Mouse (Mus musculus): ENCODE measurements around the gene Supt6. TPM values are rescaled to one million over a fixed set of nuclear protein-coding genes. Genes with fewer than 3 reads are reported as not detected.
A peak's percentile ranks its signal among the peaks of the same experiment; 100 is the strongest.

The Supt6 gene
- polyA plus RNA-seq, 1 experiment from 2014 or later = 26.1 TPM

DNA sequence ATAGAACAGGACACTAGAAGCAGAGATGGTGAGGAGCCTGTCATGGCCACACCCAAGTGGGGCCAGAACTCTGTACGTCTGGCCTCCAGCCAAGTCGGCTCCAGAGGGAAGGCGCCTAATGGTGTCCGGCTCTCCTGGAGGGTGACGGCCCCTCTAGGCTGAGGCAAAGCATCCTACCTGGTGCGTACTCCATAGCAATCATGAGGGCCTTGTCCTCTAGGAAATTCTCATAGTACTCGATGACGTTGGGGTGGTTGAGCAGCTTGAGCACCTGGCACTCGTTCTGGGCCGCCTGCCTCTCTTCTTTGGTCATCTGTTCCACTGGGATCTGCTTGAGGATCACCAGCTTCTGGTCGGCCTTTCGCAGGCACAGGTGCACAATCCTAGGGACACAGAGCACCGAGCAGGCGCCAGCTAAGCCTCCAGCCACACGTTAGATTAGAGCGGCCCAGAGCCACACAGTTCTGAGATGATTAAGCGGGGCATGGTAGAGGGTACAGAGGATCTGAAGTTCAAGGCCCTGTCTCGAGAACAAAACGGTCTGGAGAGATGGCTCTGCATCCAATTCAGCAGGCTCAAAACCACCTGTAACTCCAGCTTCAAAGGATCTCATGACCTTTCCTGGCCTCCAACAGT lies 72.9 kb downstream of the Supt6 start:
- WGBS = 77% methylated on average over 19 of the region's 19 CpGs
- no peak for ATAC-seq (ENCODE audit: insufficient number of reproducible peaks, low FRiP score)
- 0 out of 2 replicates have a peak overlapping the region, but pooled peaks have one; percentile 0 for H3K9ac ChIP-seq
- H3K27me3 ChIP-seq (replicated peaks) = no peaks in the 10 kb centered on the region
- H3K27ac ChIP-seq (ENCODE audit: poor library complexity, severe bottlenecking) = no peak overlapping the region
- peaks cover 11% of the 10 kb centered on the region for H3K36me3 ChIP-seq
- no peaks in the 10 kb centered on the region for H3K9me3 ChIP-seq (replicated peaks)
- H3K4me3 ChIP-seq = no peak overlapping the region
- H3K4me2 ChIP-seq = no peak overlapping the region
- H3K4me1 ChIP-seq (replicated peaks) = peaks cover 7% of the 10 kb centered on the region

DNA sequence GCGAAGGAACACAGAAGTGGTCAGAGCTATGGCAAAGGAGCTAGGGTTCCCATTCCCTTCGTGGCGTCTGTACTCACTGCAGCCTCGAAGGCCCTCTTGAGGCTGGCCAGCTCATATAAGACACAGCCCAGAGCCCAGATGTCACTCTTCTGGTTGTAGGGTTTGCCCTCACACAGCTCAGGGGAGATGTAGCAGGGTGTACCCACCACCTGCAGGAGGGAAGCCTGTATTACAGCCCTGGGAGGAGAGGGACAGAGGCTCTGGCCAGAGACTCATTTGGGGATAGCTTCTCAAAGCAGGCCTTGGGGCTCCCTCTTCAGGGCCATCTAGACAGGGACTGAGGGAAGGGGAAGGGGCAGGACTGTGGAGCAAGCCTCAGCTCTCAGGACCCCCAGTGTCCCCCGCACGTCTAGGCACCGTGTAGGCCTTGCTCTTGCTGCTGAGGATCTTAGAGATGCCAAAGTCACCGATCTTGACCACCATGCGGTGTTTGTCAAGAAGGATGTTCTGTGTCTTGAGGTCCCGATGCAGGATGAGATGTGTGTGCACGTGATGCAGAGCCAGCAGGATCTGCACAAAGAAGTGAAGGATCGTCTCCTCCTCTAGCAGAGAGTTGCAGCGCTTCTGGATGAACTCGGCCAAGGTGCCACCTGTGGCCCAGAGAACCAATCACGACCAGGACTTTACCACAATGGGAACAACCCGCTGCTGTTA lies 73.6 kb downstream of the Supt6 start:
- ATAC-seq (ENCODE audit: insufficient number of reproducible peaks, low FRiP score) = no peak
- H3K27me3 ChIP-seq (replicated peaks) = no peaks in the 10 kb centered on the region
- WGBS = 83% methylated on average over 16 of the region's 16 CpGs

DNA sequence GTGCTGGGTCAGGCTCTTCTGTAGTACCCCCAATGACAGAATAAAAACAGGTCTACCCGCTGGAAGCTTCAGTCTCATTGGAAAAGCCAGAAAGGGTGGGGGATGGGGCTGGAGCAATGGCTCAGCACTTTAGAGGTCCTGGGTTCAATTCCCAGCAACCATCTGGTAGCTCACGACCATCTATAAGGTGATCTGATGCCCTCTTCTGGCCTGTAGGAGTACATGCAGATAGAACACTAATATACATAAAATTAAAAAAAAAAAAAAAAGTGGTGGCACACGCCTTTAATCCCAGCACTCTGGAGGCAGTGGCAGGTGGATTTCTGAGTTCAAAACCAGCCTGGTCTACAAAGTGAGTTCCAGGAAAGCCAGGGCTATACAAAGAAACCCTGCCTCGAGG lies 74.5 kb downstream of the Supt6 start:
- no peaks in the 10 kb centered on the region for H3K9me3 ChIP-seq (replicated peaks)
- H3K4me2 ChIP-seq = no peak overlapping the region
- H3K4me1 ChIP-seq (replicated peaks) = peaks cover 7% of the 10 kb centered on the region
- H3K36me3 ChIP-seq = peaks cover 11% of the 10 kb centered on the region
- ATAC-seq (ENCODE audit: insufficient number of reproducible peaks, low FRiP score) = no peak
- no peak overlapping the region for H3K4me3 ChIP-seq
- H3K27me3 ChIP-seq (replicated peaks) = no peaks in the 10 kb centered on the region
- WGBS = 75% methylated on average over 4 of the region's 4 CpGs
- no peak overlapping the region for H3K9ac ChIP-seq
- H3K27ac ChIP-seq (ENCODE audit: poor library complexity, severe bottlenecking) = no peak overlapping the region

More for the DNA sequence above, 73.6 kb downstream of the Supt6 start:
- Histone ChIP-seq H3K9me3 (replicated peaks) (no peaks in the 10 kb centered on the region), H3K9ac (peak overlapping the region; percentile 0; the same call in 1 of the 2 replicates), H3K4me3 (no peak overlapping the region), H3K36me3 (peaks cover 11% of the 10 kb centered on the region), H3K27ac (ENCODE audit: poor library complexity, severe bottlenecking) (no peak overlapping the region), H3K4me2 (no peak overlapping the region), H3K4me1 (replicated peaks) (peaks cover 7% of the 10 kb centered on the region; the same call in 1 of the 2 replicates)

DNA sequence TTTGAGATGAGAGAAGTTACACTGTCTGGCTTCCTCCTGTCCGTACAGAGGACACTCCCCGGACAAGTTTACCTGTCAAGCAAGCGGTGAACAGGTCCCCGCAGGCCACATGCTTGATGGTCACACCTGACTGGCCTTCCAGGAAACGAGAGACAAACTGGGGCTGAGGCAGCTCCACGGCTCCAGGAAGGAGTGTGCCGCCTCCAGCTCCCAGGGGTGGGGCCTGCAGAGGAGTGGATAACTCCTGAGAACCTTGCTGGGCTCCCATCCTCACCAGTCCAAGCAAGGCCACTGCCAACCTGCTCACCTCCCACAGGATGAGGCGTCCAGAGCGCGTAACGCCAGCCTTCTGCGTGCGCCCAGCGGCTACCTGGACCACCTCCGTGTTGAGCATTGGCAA lies 75.5 kb downstream of the Supt6 start:
- Histone ChIP-seq H3K27ac (ENCODE audit: poor library complexity, severe bottlenecking) (no peak overlapping the region), H3K9me3 (replicated peaks) (no peaks in the 10 kb centered on the region), H3K9ac (no peak overlapping the region), H3K4me1 (replicated peaks) (peaks cover 10% of the 10 kb centered on the region), H3K27me3 (replicated peaks) (no peaks in the 10 kb centered on the region), H3K36me3 (peaks cover 11% of the 10 kb centered on the region), H3K4me3 (no peak overlapping the region), H3K4me2 (no peak overlapping the region)
- whole genome bisulfite sequencing = 84% methylated on average over 15 of the region's 15 CpGs
- ATAC-seq (ENCODE audit: insufficient number of reproducible peaks, low FRiP score) = no peak

DNA sequence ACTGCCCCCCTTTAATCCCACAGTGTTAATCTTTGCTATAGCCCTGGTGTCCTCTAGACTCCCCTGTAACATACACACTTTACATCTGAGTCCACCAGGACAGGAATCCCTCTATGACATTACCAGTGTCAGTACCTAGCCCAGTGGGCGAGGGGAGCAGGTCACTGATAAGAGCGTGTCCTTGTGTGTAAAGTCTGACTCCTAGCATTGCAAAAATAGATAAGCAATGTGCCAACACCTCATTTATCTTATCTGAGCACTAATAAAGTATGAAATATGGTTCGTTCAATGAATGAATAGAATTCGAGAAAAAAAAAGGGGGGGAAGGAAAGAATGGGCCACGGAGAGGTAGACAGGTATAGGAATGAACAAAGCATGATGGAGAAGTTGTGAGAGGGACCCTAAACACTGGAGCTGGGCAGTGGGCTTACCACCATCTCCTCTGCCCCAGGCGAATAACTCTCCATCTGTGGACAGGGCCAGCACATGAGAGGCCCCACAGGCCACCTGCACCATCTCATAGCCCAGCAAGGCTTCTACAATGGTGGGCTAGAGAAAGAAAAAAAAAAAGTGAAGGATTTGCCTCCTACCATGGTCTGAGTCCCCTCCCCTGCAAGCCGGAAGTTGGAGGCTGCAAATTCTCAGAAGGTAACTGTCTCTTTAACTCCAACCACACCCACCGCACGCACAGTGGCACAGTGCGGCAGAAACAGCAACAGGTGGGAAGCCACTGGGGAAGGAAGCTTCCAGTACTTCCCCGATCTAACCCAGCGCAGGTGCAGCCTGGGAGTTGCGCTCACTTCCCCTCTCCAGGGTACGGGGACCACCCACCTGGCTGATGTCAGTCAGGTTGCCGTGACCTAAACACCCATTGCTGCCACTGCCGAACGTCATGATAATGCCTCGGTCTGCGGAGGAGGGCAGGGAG lies 77.0 kb downstream of the Supt6 start:
- peaks cover 12% of the 10 kb centered on the region for H3K4me1 ChIP-seq (replicated peaks)
- H3K9me3 ChIP-seq (replicated peaks) = no peaks in the 10 kb centered on the region
- no peaks in the 10 kb centered on the region for H3K27me3 ChIP-seq (replicated peaks)
- no peak for ATAC-seq (ENCODE audit: insufficient number of reproducible peaks, low FRiP score)
- H3K36me3 ChIP-seq = peaks cover 11% of the 10 kb centered on the region
- peak overlapping the region; percentile 29 for H3K4me2 ChIP-seq
- H3K9ac ChIP-seq = no peak overlapping the region
- H3K27ac ChIP-seq (ENCODE audit: poor library complexity, severe bottlenecking) = no peak overlapping the region
- no peak overlapping the region for H3K4me3 ChIP-seq
- 45% methylated on average over 19 of the region's 19 CpGs for WGBS

DNA sequence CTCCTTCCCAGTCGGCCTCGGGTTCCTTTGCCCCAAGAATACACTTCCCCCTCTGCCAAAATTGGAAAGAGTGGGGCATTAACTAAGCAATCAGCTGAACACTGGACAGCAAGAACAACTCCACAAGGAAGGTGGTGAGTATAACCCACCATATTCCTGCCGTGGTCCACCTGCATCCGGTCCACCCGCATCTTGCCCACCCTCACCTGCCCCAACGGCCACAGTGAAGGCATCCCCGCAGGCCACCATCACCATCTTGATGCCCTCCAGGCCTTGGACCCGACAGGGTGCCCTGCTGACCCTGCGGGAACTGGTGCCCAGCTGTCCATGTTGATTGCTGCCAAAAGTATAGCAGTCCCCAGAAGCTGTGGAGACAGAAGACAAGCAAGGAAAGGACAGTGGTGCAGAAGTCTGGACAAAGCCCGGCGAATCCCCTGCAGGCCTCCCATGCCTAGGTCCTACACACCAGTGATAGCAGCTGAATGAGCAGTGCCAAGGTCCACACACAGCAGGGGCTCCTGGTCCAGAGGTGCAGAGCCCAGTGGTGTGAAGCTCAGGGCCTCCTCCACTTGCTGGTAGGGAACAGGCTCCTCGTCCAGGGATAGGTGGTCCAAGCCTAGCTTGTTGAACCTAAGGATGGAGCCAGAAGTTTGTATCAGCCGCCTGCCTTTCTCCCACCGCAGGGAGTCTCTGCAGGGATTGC lies 78.4 kb downstream of the Supt6 start:
- no peak overlapping the region for H3K9ac ChIP-seq
- peaks cover 11% of the 10 kb centered on the region for H3K36me3 ChIP-seq
- ATAC-seq (ENCODE audit: insufficient number of reproducible peaks, low FRiP score) = no peak
- H3K27ac ChIP-seq (ENCODE audit: poor library complexity, severe bottlenecking) = no peak overlapping the region
- no peak overlapping the region for H3K4me3 ChIP-seq
- 88% methylated on average over 14 of the region's 14 CpGs for WGBS
- no peaks in the 10 kb centered on the region for H3K27me3 ChIP-seq (replicated peaks)
- H3K9me3 ChIP-seq (replicated peaks) = no peaks in the 10 kb centered on the region
- H3K4me2 ChIP-seq = no peak overlapping the region
- H3K4me1 ChIP-seq (replicated peaks) = peaks cover 23% of the 10 kb centered on the region

DNA sequence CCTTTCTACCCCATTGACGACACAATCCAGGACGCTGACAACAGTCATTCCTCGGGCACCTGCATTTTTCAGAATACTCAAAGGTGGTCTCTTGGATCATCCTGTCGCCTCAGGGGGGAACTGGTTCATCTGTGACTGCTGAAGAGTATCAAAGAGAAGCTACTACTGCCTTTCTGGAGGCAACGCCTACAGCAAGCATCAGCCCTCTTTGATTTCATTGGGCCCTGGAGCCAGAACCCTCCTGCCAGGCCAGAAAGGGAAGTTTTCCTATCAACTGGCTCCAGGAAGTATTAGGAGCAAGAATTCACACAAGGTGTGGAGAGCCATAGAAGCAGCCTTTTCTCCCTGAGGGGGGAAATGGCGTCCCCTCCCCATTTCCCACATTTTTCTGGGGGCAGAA lies 79.1 kb downstream of the Supt6 start:
- Histone ChIP-seq H3K9ac (no peak overlapping the region), H3K4me1 (replicated peaks) (peaks cover 30% of the 10 kb centered on the region), H3K27ac (ENCODE audit: poor library complexity, severe bottlenecking) (no peak overlapping the region), H3K36me3 (peaks cover 19% of the 10 kb centered on the region), H3K9me3 (replicated peaks) (no peaks in the 10 kb centered on the region), H3K27me3 (replicated peaks) (no peaks in the 10 kb centered on the region), H3K4me2 (no peak overlapping the region), H3K4me3 (no peak overlapping the region)
- ATAC-seq (ENCODE audit: insufficient number of reproducible peaks, low FRiP score) = no peak
- 66% methylated on average over 6 of the region's 6 CpGs for WGBS

DNA sequence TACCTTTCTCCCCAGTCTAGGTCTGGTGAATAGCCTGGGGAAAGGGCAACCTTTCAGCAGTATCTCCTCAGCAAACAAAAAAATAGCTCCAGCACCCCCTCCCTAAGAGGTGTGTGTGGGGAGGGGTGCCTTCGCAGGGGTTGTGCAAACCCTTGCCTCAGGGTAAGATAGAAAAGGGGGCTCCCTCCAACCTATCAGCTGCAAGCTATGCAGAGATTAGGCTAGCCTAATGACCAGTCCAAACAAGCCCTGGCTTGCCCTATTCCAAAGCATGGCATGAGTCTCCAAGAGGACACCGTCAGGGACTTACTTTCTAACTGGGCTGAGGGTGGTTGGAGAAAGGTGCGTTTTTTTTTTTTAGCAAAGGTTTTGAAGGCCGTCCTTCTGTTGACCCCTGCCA lies 79.6 kb downstream of the Supt6 start:
- Histone ChIP-seq H3K4me1 (replicated peaks) (peaks cover 34% of the 10 kb centered on the region), H3K27ac (ENCODE audit: poor library complexity, severe bottlenecking) (peak overlapping the region; percentile 93), H3K27me3 (replicated peaks) (no peaks in the 10 kb centered on the region), H3K9ac (peak overlapping the region; percentile 91), H3K36me3 (peaks cover 22% of the 10 kb centered on the region), H3K9me3 (replicated peaks) (no peaks in the 10 kb centered on the region), H3K4me3 (peak overlapping the region; percentile 71), H3K4me2 (peak overlapping the region; percentile 81)
- WGBS = 39% methylated on average over 4 of the region's 4 CpGs
- ATAC-seq (ENCODE audit: insufficient number of reproducible peaks, low FRiP score) = no peak

DNA sequence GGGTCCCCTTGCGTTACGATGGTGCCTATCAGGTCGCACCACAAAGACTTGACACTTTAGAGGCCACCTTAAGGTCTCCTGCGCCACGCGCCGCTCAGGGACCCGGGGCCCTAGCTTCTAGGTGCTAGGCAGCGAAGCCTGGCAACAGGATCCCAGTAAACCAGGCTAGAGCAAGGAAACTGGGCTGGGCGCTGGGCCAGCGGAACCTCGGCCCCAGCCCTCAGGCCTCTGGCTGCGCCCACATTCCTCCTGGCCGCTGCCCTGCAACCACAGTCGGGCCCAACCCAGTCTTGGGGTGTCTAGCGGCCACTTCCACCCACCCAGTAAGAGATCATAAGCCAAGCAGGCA lies 80.1 kb downstream of the Supt6 start:
- peaks cover 36% of the 10 kb centered on the region for H3K4me1 ChIP-seq (replicated peaks)
- no peaks in the 10 kb centered on the region for H3K9me3 ChIP-seq (replicated peaks)
- peak overlapping the region; percentile 81 for H3K4me2 ChIP-seq
- H3K36me3 ChIP-seq = peaks cover 22% of the 10 kb centered on the region
- peak overlapping the region; percentile 91 for H3K9ac ChIP-seq
- 4% methylated on average over 16 of the region's 16 CpGs for WGBS
- H3K27ac ChIP-seq (ENCODE audit: poor library complexity, severe bottlenecking) = peak overlapping the region; percentile 93
- peak overlapping the region; percentile 71 for H3K4me3 ChIP-seq
- H3K27me3 ChIP-seq (replicated peaks) = no peaks in the 10 kb centered on the region
- ATAC-seq (ENCODE audit: insufficient number of reproducible peaks, low FRiP score) = peak; percentile 33

DNA sequence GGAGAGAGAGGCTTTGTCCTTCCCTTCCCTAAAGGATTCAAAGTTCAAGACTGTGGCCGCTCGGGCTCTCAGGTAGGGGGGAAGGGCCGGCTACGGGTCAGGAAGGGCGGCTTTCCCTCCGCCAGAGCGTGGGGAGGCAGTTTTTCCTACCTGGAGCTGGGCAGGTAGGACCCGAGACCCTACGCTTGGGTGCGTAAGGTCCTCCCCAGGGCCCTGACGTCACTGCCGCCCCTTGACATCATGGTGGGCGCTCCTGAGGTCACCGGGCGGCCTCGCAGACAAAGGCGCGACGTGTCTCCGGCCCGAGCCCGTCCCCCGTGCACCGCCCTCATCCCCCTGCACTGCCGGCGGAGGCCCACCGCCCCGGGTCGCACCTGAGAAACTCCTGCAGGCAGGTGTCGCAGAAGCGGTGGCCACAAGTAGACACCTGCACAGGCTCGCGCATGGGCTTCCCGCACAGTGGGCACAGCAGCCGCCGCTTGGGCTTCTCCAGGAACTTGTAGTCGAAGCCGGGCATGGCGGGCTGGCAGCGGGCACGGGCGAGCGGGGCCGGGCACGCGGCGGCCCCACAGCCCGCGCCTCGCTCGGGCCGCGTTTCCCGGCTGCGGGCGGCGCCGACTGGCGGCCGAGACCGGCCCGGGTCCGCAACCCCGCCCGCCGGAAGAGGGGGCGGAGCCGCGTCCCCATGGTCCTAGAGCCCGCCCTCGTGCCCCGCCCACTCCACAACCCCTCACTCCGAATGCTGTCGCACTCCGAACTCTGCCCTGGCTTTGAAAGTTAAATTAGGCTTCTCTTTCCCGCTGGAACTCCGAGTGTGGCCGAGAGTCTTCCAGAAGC lies 80.6 kb downstream of the Supt6 start, which contains the start of gene Traf4:
Traf4 (minus strand) TSS at position 666 of the 837 bp plus-strand sequence.
- Histone ChIP-seq H3K4me3 (peak within 1 kb of the TSS; percentile 71), H3K36me3 (peaks cover 26% of the 10 kb centered on the region), H3K4me1 (replicated peaks) (peaks cover 36% of the 10 kb centered on the region), H3K4me2 (peak within 1 kb of the TSS; percentile 81), H3K27ac (ENCODE audit: poor library complexity, severe bottlenecking) (peak within 1 kb of the TSS; percentile 93), H3K27me3 (replicated peaks) (no peaks in the 10 kb centered on the region), H3K9ac (peak within 1 kb of the TSS; percentile 91), H3K9me3 (replicated peaks) (no peaks in the 10 kb centered on the region)
- under 1% methylated on average over 77 of the region's 78 CpGs for WGBS
- peak; percentile 90 for ATAC-seq (ENCODE audit: insufficient number of reproducible peaks, low FRiP score)
